Mouse (Mus musculus) olfactory bulb, adult 2 months (tissue): ENCODE results near the gene Fez2.

Experiments
- CTCF ChIP-seq: fragments of 200-500 bp; IDR thresholded peaks from 2 replicates; pipeline ENCODE4 v1.5.1; 2012; ENCODE audit warnings: low read depth, mild to moderate bottlenecking, low read length, moderate library complexity; ENCODE audit not compliant: insufficient read depth
- POLR2A ChIP-seq: fragments of 200-500 bp; IDR thresholded peaks from 2 replicates; pipeline ENCODE4 v1.6.1; 2012; ENCODE audit warnings: mild to moderate bottlenecking, low read depth, low read length, moderate library complexity; ENCODE audit not compliant: insufficient read depth

GRCm38 (mm10) chr17:78327187-78327586 lies 90.8 kb downstream of the Fez2 start:
- TF ChIP-seq CTCF (no peak), POLR2A (no peak)
